Mouse (Mus musculus): ENCODE measurements at regions not wholly inside any gene's neighbourhood (a gene's known extent, or its start where the extent isn't known, plus 50 kb on each side); places are given as distances from the start of the nearest gene placed in this dataset.
"Not testable (repeated sequence)": the region's sequence is repeated elsewhere in the genome, so short reads cannot be mapped to it uniquely, and the experiment has no call there.

DNA sequence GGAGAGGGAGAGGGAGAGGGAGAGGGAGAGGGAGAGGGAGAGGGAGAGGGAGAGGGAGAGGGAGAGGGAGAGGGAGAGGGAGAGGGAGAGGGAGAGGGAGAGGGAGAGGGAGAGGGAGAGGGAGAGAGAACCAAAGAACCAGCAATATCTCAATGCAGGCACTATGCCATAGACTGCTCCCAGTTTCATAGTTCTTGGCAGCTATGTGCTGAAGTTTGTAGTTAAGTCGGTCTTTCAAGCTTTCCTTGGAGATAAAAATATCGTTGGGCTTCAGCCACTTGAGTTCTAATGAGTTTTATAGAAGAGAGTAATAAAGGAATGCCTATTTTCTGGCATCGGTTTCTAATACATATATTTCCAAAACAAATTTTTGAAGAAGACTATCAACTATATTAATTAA lies 888.7 kb downstream of the Robo2 start:
- TF ChIP-seq CTCF, EP300 (IDR thresholded peaks at IDR 0.05; ENCODE audit: low read depth): not testable (repeated sequence)

Measured in heart, postnatal 0 days (tissue).